Mouse (Mus musculus) heart, postnatal 14 days (tissue): ENCODE measurements at regions not wholly inside any gene's neighbourhood (a gene's known extent, or its start where the extent isn't known, plus 50 kb on each side); places are given as distances from the start of the nearest gene placed in this dataset.
"Not testable (repeated sequence)": the region's sequence is repeated elsewhere in the genome, so short reads cannot be mapped to it uniquely, and the experiment has no call there.

ENCODE experiments used
- DNase-seq, 2 experiments: peaks; one replicate each; pipeline ENCODE4 v3.0.0; 2021 to 2022
- intact Hi-C: fragments of 180-260 bp; cut with DNase I; formaldehyde crosslinking; loops from one replicate; pipeline ENCODE4 v1.15.1; 2025

DNA sequence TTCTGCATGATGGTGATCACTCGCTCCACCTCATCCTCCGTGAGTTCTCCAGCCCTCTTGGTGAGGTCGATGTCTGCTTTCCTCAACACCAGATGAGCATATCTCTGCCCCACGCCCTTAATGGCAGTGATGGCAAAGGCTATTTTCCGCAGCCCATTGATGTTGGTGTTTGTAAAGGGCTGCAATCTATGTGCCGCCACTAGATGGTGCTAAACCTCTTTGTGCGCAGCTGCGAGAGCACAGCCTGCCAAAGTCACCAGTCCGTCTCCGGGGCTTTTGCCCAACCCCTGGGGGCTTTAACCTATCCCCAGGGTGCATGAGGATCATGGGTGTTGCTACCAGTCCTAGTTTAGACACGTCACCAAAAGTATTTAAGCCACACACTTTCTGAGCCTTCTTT is 140.9 kb upstream of the Cts3 start:
- intact Hi-C loops: not testable (repeated sequence)
- peak in 1 of 2 experiments; percentile 4 for DNase-seq

DNA sequence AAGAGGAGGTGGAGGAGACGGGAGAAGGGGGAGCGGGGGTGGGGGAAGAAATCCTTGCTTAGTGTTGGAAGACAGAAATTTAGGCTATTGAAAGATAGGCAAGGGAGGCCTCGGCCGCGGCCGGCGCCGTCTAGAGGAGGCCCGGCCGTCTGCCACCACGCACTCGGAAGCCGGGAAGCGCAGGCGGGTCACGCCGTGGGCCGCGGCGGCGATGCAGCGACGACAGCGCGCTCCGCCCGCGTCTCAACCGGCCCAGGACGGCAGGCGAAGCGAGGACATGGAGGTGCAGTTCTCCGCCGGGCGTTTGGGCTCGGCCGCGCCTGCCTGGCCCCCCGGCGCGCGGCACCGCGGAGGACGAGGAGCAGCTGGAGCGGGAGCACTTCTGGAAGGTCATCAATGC is 95.8 kb upstream of the Cts3 start:
- intact Hi-C loops: no loop called here
- DNase-seq: no peak
